Mouse (Mus musculus): Measurements from ENCODE around the gene Fbxw7. TPM values are rescaled to one million over a fixed set of nuclear protein-coding genes. Genes with fewer than 3 reads are reported as not detected.

Fbxw7 gene
- total RNA-seq, 2 experiments from 2014 or later, result 156 to 160 TPM

DNA sequence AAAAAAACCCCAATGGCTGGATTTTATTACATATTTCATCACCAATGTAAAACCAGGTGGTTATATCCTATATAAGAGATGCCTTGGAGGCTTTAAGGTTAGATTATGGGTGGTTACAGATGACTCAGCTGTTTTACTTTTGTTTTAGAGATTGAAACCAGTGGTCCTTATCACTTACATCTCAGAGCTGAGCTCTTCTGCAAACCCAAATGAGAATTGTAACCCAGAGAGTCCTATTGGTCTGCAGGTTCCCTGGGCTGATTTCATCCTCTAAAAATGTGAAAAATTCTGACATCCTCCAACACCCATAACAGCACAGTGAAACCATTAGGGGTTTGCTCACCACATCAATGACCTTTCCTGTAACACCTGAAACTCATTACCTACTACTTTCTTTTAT lies 6.2 kb upstream of the Fbxw7 start:
- H3K27ac ChIP-seq, result no peak overlapping the region
- no peak overlapping the region for H3K4me3 ChIP-seq
- DNase-seq (ENCODE audit: low spot score in 2 of 2), result no peak
- TF ChIP-seq CTCF (conservative IDR thresholded peaks at IDR 0.05), result no peak

DNA sequence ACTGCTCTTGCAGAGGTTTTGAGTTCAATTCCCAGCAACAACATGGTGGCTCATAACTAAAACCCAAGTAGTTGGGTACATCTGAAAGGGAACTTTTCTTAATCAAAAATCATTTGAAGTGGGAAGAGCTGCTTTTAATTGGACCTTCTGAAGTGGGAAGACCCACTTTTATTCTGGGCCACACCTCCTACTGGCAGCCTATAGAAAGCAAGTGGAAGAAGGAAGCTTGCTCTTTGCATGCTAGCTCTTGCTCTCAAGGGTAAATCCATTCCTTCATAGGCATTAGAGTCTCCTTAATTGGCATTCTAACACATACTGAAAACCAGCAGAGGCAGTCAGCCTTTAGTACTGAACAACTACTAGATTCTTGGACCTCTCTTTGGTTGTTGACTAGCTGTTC lies 4.3 kb upstream of the Fbxw7 start:
- H3K27ac ChIP-seq, result no peak overlapping the region
- no peak for DNase-seq (ENCODE audit: low spot score in 2 of 2)
- TF ChIP-seq CTCF (conservative IDR thresholded peaks at IDR 0.05), result no peak
- H3K4me3 ChIP-seq, result no peak overlapping the region

DNA sequence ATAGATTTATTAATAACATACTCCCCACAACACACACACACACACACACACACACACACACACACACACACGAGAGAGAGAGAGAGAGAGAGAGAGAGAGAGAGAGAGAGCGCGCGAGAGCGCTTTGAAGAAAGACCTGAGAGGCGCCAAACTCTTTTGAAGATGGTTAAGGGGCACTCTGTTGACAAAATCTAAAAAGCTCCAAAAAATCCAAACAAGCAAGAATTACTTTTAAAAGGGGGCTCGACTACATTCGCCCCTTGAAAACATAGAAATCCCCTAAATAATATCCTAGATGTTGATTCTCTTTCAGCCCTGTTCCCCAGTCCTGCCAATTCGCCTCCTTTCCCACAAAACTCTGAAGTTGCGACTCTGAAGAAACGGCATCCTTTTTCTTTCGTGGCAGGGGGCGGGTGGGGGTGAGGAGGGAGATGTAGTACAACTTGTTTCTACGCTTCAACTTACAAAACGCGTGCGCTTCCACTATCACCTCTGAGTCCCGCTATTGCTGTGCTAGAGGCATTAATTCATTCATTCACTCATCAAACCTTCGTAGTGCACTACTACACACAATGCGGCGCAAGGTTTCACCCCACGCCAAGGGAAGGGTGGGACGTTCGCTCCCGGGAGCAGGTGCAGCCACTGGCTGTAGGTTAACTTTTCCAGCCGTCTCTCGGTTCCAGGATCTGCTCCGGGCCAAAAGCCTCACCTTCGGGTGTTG lies 1.5 kb upstream of the Fbxw7 start:
- H3K4me3 ChIP-seq, result peak overlapping the region; percentile 90
- no peak for DNase-seq (ENCODE audit: low spot score in 2 of 2)
- TF ChIP-seq CTCF (conservative IDR thresholded peaks at IDR 0.05), result no peak
- peak overlapping the region; percentile 89 for H3K27ac ChIP-seq

DNA sequence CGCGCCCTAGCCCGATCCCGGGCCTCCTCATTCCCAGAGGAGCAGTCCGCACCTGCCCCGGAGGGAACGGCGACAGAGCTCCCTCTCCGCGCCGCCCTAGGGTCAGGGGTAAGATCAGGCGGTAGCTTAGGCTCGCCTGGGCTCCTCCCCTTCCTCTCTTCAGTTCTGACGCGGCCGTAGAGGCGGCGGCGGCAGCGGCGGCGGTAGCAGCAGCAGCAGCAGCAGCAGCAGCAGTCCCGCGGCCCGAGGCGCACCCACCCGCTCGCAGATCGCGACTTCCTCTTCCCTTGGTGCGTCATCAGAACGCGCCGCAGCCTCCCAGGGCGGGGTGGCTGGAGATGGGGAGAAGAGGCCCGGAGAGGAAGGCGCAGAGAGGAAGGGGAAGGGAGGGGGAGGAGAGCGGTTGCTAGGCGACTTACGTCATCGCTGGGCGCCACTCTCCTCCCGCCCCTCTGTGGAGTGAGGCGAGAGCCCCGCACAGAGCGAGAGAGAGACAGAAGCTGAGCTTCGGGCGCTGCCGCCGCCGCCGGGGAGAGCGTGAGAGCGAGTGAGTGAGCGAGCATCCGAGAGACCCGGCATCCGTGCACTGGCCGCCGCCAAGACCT lies 809 bp upstream of the Fbxw7 start:
- no peak for TF ChIP-seq CTCF (conservative IDR thresholded peaks at IDR 0.05)
- Histone ChIP-seq H3K4me3 (peak overlapping the region; percentile 90), H3K27ac (peak overlapping the region; percentile 89)
- peak; percentile 100 for DNase-seq (ENCODE audit: low spot score in 2 of 2)

DNA sequence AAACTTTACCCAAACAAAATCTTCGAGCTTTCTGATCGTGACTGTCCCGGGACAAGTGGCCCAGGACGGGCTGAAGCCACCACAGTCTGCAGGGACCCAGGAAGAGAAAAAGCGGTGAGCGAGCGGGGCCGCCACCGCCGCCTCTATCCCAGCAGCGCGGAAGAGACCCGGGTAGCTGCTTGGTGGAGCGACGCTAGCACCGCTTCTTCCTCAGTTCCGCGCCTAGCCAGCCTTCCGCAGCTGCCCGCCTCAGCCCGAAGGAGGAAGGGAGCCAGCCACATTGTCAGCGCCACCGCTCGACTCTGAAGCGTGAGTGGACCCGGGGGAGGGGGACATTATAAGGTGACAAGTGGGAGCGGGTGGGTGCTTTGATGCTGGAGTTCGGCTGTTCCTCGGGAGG lies 393 bp downstream of the Fbxw7 start:
- Histone ChIP-seq H3K4me3 (peak overlapping the region; percentile 90), H3K27ac (peak overlapping the region; percentile 88; the same call in 1 of the 2 replicates)
- no peak for TF ChIP-seq CTCF (conservative IDR thresholded peaks at IDR 0.05)
- peak in 1 of 2 experiments; percentile 14 for DNase-seq (ENCODE audit: low spot score in 2 of 2)

DNA sequence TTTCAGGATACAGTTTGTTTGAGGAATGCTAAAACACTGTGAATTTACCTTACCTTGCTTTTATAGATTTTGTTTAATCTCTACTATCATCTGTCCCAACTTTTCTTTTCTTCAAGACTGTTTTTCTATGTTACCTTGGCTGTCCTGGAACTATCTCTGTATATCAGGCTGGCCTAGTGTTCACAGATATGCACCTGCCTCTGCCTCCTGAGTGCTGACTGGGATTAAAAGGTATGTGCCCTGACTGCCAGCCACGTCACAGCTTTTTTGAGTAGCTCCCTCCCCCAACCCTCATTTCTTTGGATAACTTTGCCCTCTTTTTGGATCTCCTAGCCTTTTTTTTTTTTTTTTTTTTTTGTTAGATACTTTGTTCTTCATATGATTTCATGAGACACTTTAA lies 1.9 kb downstream of the Fbxw7 start:
- no peak for TF ChIP-seq CTCF (conservative IDR thresholded peaks at IDR 0.05)
- no peak for DNase-seq (ENCODE audit: low spot score in 2 of 2)
- Histone ChIP-seq H3K4me3 (no peak overlapping the region), H3K27ac (no peak overlapping the region)

DNA sequence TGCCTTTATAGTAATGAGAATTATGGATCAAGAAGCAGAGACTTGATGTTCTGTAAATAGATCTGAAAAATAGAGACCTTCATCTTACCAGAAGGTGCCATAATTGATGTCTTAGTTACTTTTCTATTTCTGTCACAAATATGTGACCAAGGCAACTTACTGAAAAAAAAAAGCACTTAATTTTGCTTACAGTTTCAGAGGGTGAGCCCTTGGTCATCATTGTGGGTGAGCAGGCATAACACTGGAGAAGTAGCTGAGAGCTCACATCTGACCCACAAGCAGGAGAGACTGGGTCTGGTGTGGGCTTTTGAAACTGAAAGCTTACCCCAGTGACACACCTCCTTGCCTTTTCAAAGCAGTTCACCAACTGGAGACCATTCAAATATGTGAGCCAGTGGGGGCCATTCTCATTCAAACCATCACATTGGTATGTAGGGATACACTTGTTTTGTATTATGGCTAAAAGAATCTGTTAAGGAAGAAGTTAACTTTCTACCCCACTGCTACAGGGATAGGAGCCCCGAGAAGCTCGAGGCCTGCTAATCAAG lies 5.7 kb downstream of the Fbxw7 start:
- H3K27ac ChIP-seq, result no peak overlapping the region
- DNase-seq (ENCODE audit: low spot score in 2 of 2), result no peak
- TF ChIP-seq CTCF (conservative IDR thresholded peaks at IDR 0.05), result no peak
- no peak overlapping the region for H3K4me3 ChIP-seq

DNA sequence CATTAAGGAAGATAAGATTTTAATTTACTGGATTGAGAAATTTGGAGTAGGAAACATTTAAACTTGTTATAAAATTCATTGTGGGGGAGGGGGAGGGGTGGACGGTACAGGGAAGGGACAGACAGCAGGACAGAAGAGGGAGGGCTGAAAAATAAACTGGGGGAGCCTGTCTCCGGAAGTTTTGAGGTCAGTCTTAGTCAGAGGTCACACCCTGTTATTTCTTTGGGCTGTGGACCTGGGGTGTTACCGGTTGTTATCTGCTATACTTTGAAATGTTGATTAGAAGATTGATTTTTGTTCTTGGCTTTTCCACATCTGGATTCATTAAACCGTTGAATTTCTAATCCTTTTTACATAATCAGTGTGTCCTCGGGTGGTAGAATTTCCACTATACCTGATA lies 10.9 kb downstream of the Fbxw7 start:
- Histone ChIP-seq H3K4me3 (no peak overlapping the region), H3K27ac (no peak overlapping the region)
- no peak for DNase-seq (ENCODE audit: low spot score in 2 of 2)
- TF ChIP-seq CTCF (conservative IDR thresholded peaks at IDR 0.05), result no peak

DNA sequence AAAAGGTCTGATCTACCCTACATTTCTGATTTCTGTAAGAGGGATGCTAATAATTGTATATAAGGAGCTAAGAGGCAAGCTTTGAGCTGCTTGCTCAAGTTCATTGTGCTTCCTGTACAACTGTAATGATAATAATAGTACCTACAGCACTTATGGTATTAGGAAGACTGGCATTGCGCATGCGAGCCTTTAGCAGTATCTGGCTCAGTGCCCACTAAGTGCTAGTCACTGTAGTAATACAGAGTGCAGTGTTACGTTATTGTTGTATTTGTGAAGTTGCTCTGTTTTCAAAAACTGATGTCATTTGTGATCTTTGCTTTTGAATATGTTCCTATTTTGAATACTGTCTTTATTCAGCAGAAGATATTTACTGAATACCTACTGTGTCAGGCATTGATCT lies 11.3 kb downstream of the Fbxw7 start:
- Histone ChIP-seq H3K4me3 (no peak overlapping the region), H3K27ac (no peak overlapping the region)
- no peak for TF ChIP-seq CTCF (conservative IDR thresholded peaks at IDR 0.05)
- no peak for DNase-seq (ENCODE audit: low spot score in 2 of 2)

DNA sequence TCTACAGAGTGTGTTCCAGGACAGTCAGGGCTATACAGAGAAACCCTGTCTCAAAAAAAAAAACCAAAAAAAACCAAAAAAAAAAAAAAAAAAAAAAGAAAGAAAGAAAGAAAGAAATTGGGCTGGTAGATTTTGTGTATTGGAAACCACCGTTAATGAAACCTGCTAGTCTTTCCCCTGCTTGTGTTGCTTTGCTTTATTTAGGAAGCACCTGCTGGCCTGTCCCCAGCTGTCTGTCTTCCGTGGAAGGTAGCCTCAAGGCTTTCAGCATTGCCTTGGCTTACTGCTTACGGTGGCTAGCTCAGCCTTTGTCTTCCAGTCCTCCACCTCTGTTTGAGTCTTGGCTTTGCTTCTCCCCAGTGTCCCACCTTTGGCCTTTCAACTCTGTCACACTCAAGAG lies 11.9 kb downstream of the Fbxw7 start:
- H3K27ac ChIP-seq, result no peak overlapping the region
- TF ChIP-seq CTCF (conservative IDR thresholded peaks at IDR 0.05), result no peak
- DNase-seq (ENCODE audit: low spot score in 2 of 2), result no peak
- no peak overlapping the region for H3K4me3 ChIP-seq

DNA sequence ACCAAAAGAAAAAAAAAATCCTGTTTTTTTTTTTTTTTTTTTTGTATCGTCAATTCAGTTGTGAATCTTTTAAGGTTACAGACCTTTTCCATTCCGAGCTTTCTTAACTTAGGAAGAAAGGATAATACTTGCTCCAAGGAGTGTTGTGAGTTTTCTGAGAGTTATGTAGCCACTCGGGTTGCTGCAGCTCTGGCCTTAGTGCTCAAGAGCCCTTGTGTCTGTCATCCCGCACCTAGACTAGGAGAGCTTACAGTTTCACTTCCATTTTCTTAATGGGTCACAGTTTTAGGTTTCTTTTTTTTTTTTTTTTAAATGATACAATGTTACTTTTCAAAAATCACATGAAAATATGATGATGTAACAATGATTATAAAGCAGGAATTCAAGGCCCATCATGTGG lies 12.5 kb downstream of the Fbxw7 start:
- no peak overlapping the region for H3K4me3 ChIP-seq
- DNase-seq (ENCODE audit: low spot score in 2 of 2), result no peak
- no peak for TF ChIP-seq CTCF (conservative IDR thresholded peaks at IDR 0.05)
- no peak overlapping the region for H3K27ac ChIP-seq

DNA sequence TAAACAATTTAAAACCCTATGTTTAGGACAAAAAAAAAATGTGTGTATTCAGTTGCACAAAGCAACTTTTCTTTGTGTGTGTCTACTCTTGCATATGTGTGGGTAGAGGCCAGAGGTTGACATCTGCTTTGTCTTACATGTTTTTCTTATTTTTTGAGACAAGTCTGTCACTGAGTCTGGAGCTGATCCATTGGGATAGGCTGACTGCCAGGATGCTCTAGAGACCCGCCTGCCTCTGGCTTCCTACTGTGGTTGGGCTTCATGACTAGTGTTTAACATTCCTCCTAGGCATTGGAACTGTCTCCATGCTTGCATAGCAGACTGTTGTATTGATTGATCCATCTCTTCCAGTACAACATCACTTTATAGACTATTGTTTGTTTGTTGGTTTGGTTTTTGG lies 14.3 kb downstream of the Fbxw7 start:
- no peak for DNase-seq (ENCODE audit: low spot score in 2 of 2)
- no peak overlapping the region for H3K27ac ChIP-seq
- H3K4me3 ChIP-seq, result no peak overlapping the region
- TF ChIP-seq CTCF (conservative IDR thresholded peaks at IDR 0.05), result no peak

DNA sequence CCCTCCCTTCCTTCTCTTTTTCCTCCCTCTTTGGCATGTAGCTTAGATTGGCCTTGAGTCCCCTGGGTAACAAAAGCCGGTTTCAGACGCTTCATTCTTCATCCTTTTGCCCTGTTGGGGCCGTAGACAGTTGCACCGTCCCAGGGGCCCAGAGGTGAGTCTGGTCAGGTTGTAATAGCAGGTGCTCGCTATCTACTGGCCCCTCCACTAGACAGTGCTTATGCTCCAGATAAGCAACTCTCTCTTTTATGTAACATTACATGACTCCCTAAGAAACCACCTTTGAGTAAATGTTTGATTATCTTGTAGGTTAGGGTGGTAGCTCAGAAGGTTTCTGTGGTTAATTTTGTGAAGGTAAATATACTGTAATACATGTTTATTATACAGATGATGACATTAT lies 21.0 kb downstream of the Fbxw7 start:
- no peak for TF ChIP-seq CTCF (conservative IDR thresholded peaks at IDR 0.05)
- DNase-seq (ENCODE audit: low spot score in 2 of 2), result no peak
- Histone ChIP-seq H3K4me3 (no peak overlapping the region), H3K27ac (no peak overlapping the region)

DNA sequence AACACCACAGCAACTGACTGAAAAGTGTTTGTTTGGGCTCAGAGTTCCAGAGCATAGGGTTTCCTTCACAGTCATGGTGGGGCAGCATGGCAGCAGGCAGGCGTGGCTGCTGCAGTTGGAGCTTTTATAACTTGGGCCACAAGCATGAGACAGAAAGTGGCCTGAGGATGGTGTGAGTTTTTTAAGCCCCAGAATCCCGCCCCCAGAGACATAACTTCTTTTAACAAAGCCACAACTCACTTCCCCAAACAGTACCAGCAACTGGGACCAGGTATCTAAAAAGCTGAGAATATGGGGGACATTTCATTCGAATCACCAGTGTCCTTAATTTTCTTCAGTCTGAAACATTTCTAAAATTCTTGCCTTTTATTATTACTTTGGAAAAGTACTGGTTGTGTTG lies 22.9 kb downstream of the Fbxw7 start:
- no peak for TF ChIP-seq CTCF (conservative IDR thresholded peaks at IDR 0.05)
- no peak for DNase-seq (ENCODE audit: low spot score in 2 of 2)
- H3K27ac ChIP-seq, result no peak overlapping the region
- H3K4me3 ChIP-seq, result no peak overlapping the region
